Mouse (Mus musculus) lung, adult 18-20 months (tissue): ENCODE results near the gene Akt3.

ENCODE experiments used
- DNase-seq, 2 experiments: peaks; one replicate each; pipeline ENCODE4 v3.0.0; 2022; ENCODE audit warnings: mixed read lengths in 2 of 2

The Akt3 gene

GRCm38 (mm10) chr1:177046963-177047362 lies 211.0 kb downstream of the Akt3 start:
- DNase-seq: no peak

- DNase-seq: no peak
These were observed 212.1 kb downstream of the Akt3 start for GRCm38 (mm10) chr1:177045885-177046284.

- no peak for DNase-seq
These were observed 217.9 kb downstream of the Akt3 start for GRCm38 (mm10) chr1:177040058-177040457.

- DNase-seq: no peak
These were observed 218.8 kb downstream of the Akt3 start for GRCm38 (mm10) chr1:177039093-177039674.

- DNase-seq: no peak
These were observed 219.6 kb downstream of the Akt3 start for GRCm38 (mm10) chr1:177038383-177038782.

- DNase-seq: no peak
These were observed 222.5 kb downstream of the Akt3 start for GRCm38 (mm10) chr1:177035460-177035859.

- no peak for DNase-seq
These were observed 225.8 kb downstream of the Akt3 start for GRCm38 (mm10) chr1:177032233-177032632.

GRCm38 (mm10) chr1:177031196-177031595 lies 226.8 kb downstream of the Akt3 start:
- DNase-seq: no peak

GRCm38 (mm10) chr1:177030669-177031068 lies 227.3 kb downstream of the Akt3 start:
- no peak for DNase-seq

GRCm38 (mm10) chr1:177029032-177029431 lies 229.0 kb downstream of the Akt3 start:
- no peak for DNase-seq

GRCm38 (mm10) chr1:177027706-177028105 lies 230.3 kb downstream of the Akt3 start:
- DNase-seq: no peak

- no peak for DNase-seq
These were observed 235.3 kb downstream of the Akt3 start for GRCm38 (mm10) chr1:177022751-177023150.

- no peak for DNase-seq
These were observed 238.3 kb downstream of the Akt3 start for GRCm38 (mm10) chr1:177019668-177020067.

GRCm38 (mm10) chr1:177018750-177019149 lies 239.3 kb downstream of the Akt3 start:
- no peak for DNase-seq

GRCm38 (mm10) chr1:177016729-177017128 lies 241.3 kb downstream of the Akt3 start:
- DNase-seq: no peak

GRCm38 (mm10) chr1:177015917-177016316 lies 242.1 kb downstream of the Akt3 start:
- DNase-seq: no peak

GRCm38 (mm10) chr1:177014921-177015439 lies 243.0 kb downstream of the Akt3 start:
- DNase-seq: no peak

GRCm38 (mm10) chr1:177014346-177014745 lies 243.7 kb downstream of the Akt3 start:
- no peak for DNase-seq

- peak in 1 of 2 experiments; percentile 14 for DNase-seq
These were observed 244.2 kb downstream of the Akt3 start for GRCm38 (mm10) chr1:177013776-177014175.

- DNase-seq: no peak
These were observed 244.7 kb downstream of the Akt3 start for GRCm38 (mm10) chr1:177013313-177013712.

GRCm38 (mm10) chr1:177012774-177013173 lies 245.2 kb downstream of the Akt3 start:
- DNase-seq: no peak

GRCm38 (mm10) chr1:177011688-177012087 lies 246.3 kb downstream of the Akt3 start:
- DNase-seq: no peak

- no peak for DNase-seq
These were observed 247.2 kb downstream of the Akt3 start for GRCm38 (mm10) chr1:177010607-177011302.

GRCm38 (mm10) chr1:177010041-177010440 lies 248.0 kb downstream of the Akt3 start:
- no peak for DNase-seq
